Mouse (Mus musculus) heart, embryonic 11.5 days (tissue): ENCODE measurements around the gene D430041D05Rik. TPM values are rescaled to one million over a fixed set of nuclear protein-coding genes. Genes with fewer than 3 reads are reported as not detected.

ENCODE experiments used
- ATAC-seq: fragments of 200-750 bp; cut with Nextera tagmentation; replicated peaks from 2 replicates; pipeline ENCODE4 v1.8.0; 2017; ENCODE audit warnings: moderate library complexity; ENCODE audit not compliant: insufficient number of reproducible peaks, low FRiP score, low TSS enrichment
- H3K27ac ChIP-seq: fragments of 300-500 bp; sonication (generic); 2 replicates; pipeline ENCODE4 v1.5.1; 2014; ENCODE audit warnings: mild to moderate bottlenecking, low read depth, low read length
- H3K27me3 ChIP-seq: fragments of 300-500 bp; sonication (generic); 2 replicates; pipeline ENCODE4 v1.6.1; 2014; ENCODE audit warnings: mild to moderate bottlenecking, low read length, mixed read lengths; ENCODE audit not compliant: control insufficient read depth, insufficient read depth
- H3K36me3 ChIP-seq: fragments of 300-500 bp; sonication (generic); 2 replicates; pipeline ENCODE4 v1.6.1; 2014; ENCODE audit warnings: mild to moderate bottlenecking, low read length, moderate library complexity, mixed read lengths; ENCODE audit not compliant: control insufficient read depth, insufficient read depth
- H3K4me1 ChIP-seq: fragments of 300-500 bp; sonication (generic); 2 replicates; pipeline ENCODE4 v1.6.1; 2014; ENCODE audit warnings: low read length; ENCODE audit not compliant: control insufficient read depth, insufficient read depth
- H3K4me2 ChIP-seq: fragments of 300-500 bp; sonication (generic); 2 replicates; pipeline ENCODE4 v1.6.1; 2014; ENCODE audit warnings: mild to moderate bottlenecking, moderate library complexity
- H3K4me3 ChIP-seq: fragments of 300-500 bp; sonication (generic); 2 replicates; pipeline ENCODE4 v1.5.1; 2014; ENCODE audit warnings: low read depth, low read length
- H3K9ac ChIP-seq: fragments of 300-500 bp; sonication (generic); 2 replicates; pipeline ENCODE4 v1.6.1; 2014; ENCODE audit warnings: mild to moderate bottlenecking, low read depth, low read length, moderate library complexity
- H3K9me3 ChIP-seq: fragments of 300-500 bp; sonication (generic); replicated peaks from 2 replicates; pipeline ENCODE4 v1.6.1; 2016; ENCODE audit warnings: low read length; ENCODE audit not compliant: control insufficient read depth
- WGBS: fragments of 180-500 bp; shearing (Covaris S2); extraction: QIAGEN DNeasy Blood & Tissue Kit; methylation state at CpG from one replicate; pipeline ENCODE4 v1.1.7; 2014; ENCODE audit not compliant: insufficient replicate concordance; 5-methylcytosine and 5-hydroxymethylcytosine counted together
- microRNA counts: library from miRNA; unstranded; fragments of <30 nt; microRNA quantifications from one replicate; lab custom pipeline; 2015
- microRNA-seq: library from miRNA; unstranded; fragments of <30 nt; microRNA quantifications from one replicate; pipeline ENCODE4, GENCODE M21; 2016; ENCODE audit warnings: borderline number of aligned reads
- polyA plus RNA-seq: library from polyadenylated mRNA; unstranded; fragments of >200 nt; fragmentation: Nextera tagmentation; extraction: Ambion mirVana; gene quantifications from 2 replicates; pipeline ENCODE4 v1.2.1, GENCODE M21; 2014

D430041D05Rik gene
- polyA plus RNA-seq, 1 experiment from 2014 or later: 0.34 TPM

DNA sequence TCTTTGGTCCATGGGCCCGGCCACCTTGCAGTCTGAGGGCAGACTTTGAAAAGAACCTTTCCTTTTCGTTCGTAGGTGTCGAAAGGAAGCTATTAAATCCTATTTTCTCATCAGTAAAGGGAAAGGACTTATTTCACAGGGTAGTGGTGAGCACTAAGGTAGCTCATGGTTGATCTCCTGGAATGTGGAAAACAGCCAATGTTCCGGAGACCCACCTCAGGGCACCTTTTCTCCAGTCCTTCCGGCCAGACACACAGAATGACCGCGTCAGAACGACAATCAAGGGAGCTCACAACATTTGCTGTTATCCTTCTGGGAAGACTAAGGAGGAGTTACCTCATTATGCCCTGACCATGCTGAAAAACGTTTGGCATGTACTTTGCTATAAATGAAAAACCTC is 314.6 kb downstream of the D430041D05Rik start:
- peak overlapping the region; percentile 67 for H3K9ac ChIP-seq
- H3K27ac ChIP-seq: peak overlapping the region; percentile 89
- no peak for ATAC-seq
- peak overlapping the region; percentile 62 for H3K4me2 ChIP-seq
- H3K4me3 ChIP-seq: peak overlapping the region; percentile 64
- WGBS: 28% methylated on average over 10 of the region's 10 CpGs
- no peaks in the 10 kb centered on the region for H3K9me3 ChIP-seq
- peaks cover 15% of the 10 kb centered on the region for H3K4me1 ChIP-seq
- no peaks in the 10 kb centered on the region for H3K36me3 ChIP-seq
- H3K27me3 ChIP-seq: no peaks in the 10 kb centered on the region

DNA sequence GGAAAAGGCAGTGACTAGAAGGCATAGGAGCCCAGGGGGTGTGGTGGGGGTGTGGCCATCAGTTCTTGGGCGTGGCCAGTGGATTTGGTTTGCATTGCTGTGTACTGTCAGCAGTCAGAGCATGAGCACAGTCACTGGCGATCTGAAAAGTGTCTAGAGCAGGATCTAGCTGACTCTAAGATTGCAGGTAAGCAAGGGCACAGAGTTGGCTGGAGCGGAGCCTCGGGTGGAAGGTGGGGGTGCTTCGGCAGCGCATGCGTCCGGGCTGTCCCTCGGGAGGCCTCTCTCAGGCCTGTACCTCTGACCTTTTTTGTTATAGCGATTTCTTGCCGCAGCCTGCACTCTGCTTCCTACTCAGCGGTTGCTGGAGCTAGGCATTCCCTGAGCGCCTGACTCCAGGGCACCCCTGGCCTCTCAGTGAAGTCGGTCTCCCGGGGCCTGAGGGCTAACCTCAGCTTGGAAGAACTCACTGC is 315.0 kb downstream of the D430041D05Rik start, which contains the start of gene Cd59a:
TSS of gene Cd59a (plus strand) at position 61 of the 473 bp plus-strand sequence.
- ATAC-seq: peak; percentile 85
- peak within 1 kb of the TSS; percentile 89 for H3K27ac ChIP-seq
- WGBS: 3% methylated on average over 15 of the region's 15 CpGs

GRCm38 (mm10) chr2:104093305-104093704 is 317.5 kb downstream of the D430041D05Rik start:
- Histone ChIP-seq H3K4me2 (no peak overlapping the region), H3K36me3 (no peaks in the 10 kb centered on the region), H3K27ac (no peak overlapping the region), H3K27me3 (no peaks in the 10 kb centered on the region), H3K4me1 (peaks cover 5% of the 10 kb centered on the region), H3K9ac (no peak overlapping the region), H3K4me3 (no peak overlapping the region), H3K9me3 (no peaks in the 10 kb centered on the region)
- no peak for ATAC-seq
- WGBS: 75% methylated on average over 2 of the region's 2 CpGs

More for the DNA sequence above, 315.0 kb downstream of the D430041D05Rik start, which contains the start of gene Cd59a:
- Histone ChIP-seq H3K36me3 (no peaks in the 10 kb centered on the region), H3K4me1 (peaks cover 15% of the 10 kb centered on the region), H3K9ac (peak within 1 kb of the TSS; percentile 67), H3K9me3 (no peaks in the 10 kb centered on the region), H3K27me3 (no peaks in the 10 kb centered on the region), H3K4me3 (peak within 1 kb of the TSS; percentile 64), H3K4me2 (peak within 1 kb of the TSS; percentile 62)

MicroRNAs within 50 kb of the gene (microRNA counts, 519-probe panel; counts per million panel counts)
- 32.2 counts per million for microRNA mmu-miR-1902 (lab: Ali Mortazavi, UCI)

Small RNA genes lying within 50 kb of the gene (microRNA-seq; reads per million reads assigned to microRNA genes)
- gene Mir1902: 0.20 reads per million

Other genes starting within 250 kb of the D430041D05Rik start
- 48.1 and 61.9 TPM in 2 replicates for gene Hipk3, start 83.4 kb upstream of the D430041D05Rik start, polyA plus RNA-seq
- gene Cstf3, start 179.5 kb upstream of the D430041D05Rik start, polyA plus RNA-seq: 62.4 and 69.0 TPM in 2 replicates